Mouse (Mus musculus) intestine, postnatal 0 days (tissue): ENCODE results near the gene Mafg. TPM values are rescaled to one million over a fixed set of nuclear protein-coding genes. Genes with fewer than 3 reads are reported as not detected.

ENCODE experiments used
- ATAC-seq: fragments of 200-750 bp; cut with Nextera tagmentation; 2 replicates; pipeline ENCODE4 v1.8.0; 2017; ENCODE audit warnings: mild to moderate bottlenecking, moderate TSS enrichment, moderate library complexity
- H3K27ac ChIP-seq: fragments of 300-500 bp; sonication (generic); 2 replicates; pipeline ENCODE4 v1.5.1; 2014; ENCODE audit warnings: mild to moderate bottlenecking, low read depth, low read length, moderate library complexity
- H3K27me3 ChIP-seq: fragments of 300-500 bp; sonication (generic); replicated peaks from 2 replicates; pipeline ENCODE4 v1.6.1; 2014; ENCODE audit warnings: low read length, mixed read lengths; ENCODE audit not compliant: control insufficient read depth, insufficient read depth
- H3K36me3 ChIP-seq: fragments of 300-500 bp; sonication (generic); 2 replicates; pipeline ENCODE4 v1.6.1; 2014; ENCODE audit warnings: mild to moderate bottlenecking, moderate library complexity; ENCODE audit not compliant: control insufficient read depth, insufficient read depth
- H3K4me1 ChIP-seq: fragments of 300-500 bp; sonication (generic); replicated peaks from 2 replicates; pipeline ENCODE4 v1.6.1; 2014; ENCODE audit warnings: antibody characterized with exemption, low read length, mixed read lengths; ENCODE audit not compliant: control insufficient read depth, insufficient read depth
- H3K4me2 ChIP-seq: fragments of 300-500 bp; sonication (generic); replicated peaks from 2 replicates; pipeline ENCODE4 v1.6.1; 2014; ENCODE audit warnings: low read depth, mild to moderate bottlenecking, moderate library complexity
- H3K4me3 ChIP-seq: fragments of 300-500 bp; sonication (generic); 2 replicates; pipeline ENCODE4 v1.5.1; 2014; ENCODE audit warnings: low read depth, low read length
- H3K9ac ChIP-seq: fragments of 300-500 bp; sonication (generic); 2 replicates; pipeline ENCODE4 v1.6.1; 2014; ENCODE audit warnings: mild to moderate bottlenecking, low read depth, low read length
- H3K9me3 ChIP-seq: fragments of 300-500 bp; sonication (generic); 2 replicates; pipeline ENCODE4 v1.6.1; 2016; ENCODE audit warnings: mixed run types; ENCODE audit not compliant: control insufficient read depth
- CTCF ChIP-seq: sonication (generic); IDR thresholded peaks from 2 replicates; pipeline ENCODE4 v1.5.1; 2016; ENCODE audit warnings: low read depth, mild to moderate bottlenecking, control low read depth, antibody characterized with exemption, moderate library complexity
- WGBS: fragments of 180-500 bp; shearing (Covaris S2); extraction: QIAGEN DNeasy Blood & Tissue Kit; methylation state at CpG from one replicate; pipeline ENCODE4 v1.1.7; 2014; 5-methylcytosine and 5-hydroxymethylcytosine counted together
- polyA plus RNA-seq: library from polyadenylated mRNA; unstranded; fragments of >200 nt; fragmentation: Nextera tagmentation; extraction: Ambion mirVana; gene quantifications from 2 replicates; pipeline ENCODE4 v1.2.1, GENCODE M21; 2015

Mafg gene
- polyA plus RNA-seq, 1 experiment from 2014 or later = 40.2 TPM

GRCm38 (mm10) chr11:120634810-120635209 lies 1.4 kb upstream of the Mafg start:
- Histone ChIP-seq H3K27me3 (no peaks in the 10 kb centered on the region), H3K4me2 (no peak overlapping the region), H3K36me3 (no peaks in the 10 kb centered on the region), H3K4me1 (peaks cover 7% of the 10 kb centered on the region; the same call in 1 of the 2 replicates), H3K27ac (no peak overlapping the region), H3K4me3 (no peak overlapping the region), H3K9me3 (no peaks in the 10 kb centered on the region), H3K9ac (no peak overlapping the region)
- TF ChIP-seq CTCF = no peak
- no peak for ATAC-seq
- 89% methylated on average over 5 of the region's 5 CpGs for WGBS

GRCm38 (mm10) chr11:120632559-120633519 lies 561 bp downstream of the Mafg start:
- Histone ChIP-seq H3K36me3 (peaks cover 9% of the 10 kb centered on the region), H3K4me3 (peak overlapping the region; percentile 63), H3K9ac (peak overlapping the region; percentile 80), H3K27me3 (no peaks in the 10 kb centered on the region), H3K4me2 (peak overlapping the region; percentile 88), H3K27ac (peak overlapping the region; percentile 91), H3K9me3 (no peaks in the 10 kb centered on the region), H3K4me1 (peaks cover 9% of the 10 kb centered on the region)
- under 1% methylated on average over 97 of the region's 116 CpGs for WGBS
- no peak for TF ChIP-seq CTCF
- ATAC-seq = peak; percentile 72

GRCm38 (mm10) chr11:120631726-120632448 lies 1.5 kb downstream of the Mafg start:
- H3K27me3 ChIP-seq = no peaks in the 10 kb centered on the region
- peaks cover 9% of the 10 kb centered on the region for H3K4me1 ChIP-seq
- peak overlapping the region; percentile 63 for H3K4me3 ChIP-seq
- peaks cover 17% of the 10 kb centered on the region for H3K36me3 ChIP-seq
- ATAC-seq = no peak
- WGBS = 37% methylated on average over 4 of the region's 4 CpGs
- H3K9me3 ChIP-seq = no peaks in the 10 kb centered on the region
- TF ChIP-seq CTCF = no peak
- peak overlapping the region; percentile 91 for H3K27ac ChIP-seq
- peak overlapping the region; percentile 80 for H3K9ac ChIP-seq
- peak overlapping the region; percentile 88 for H3K4me2 ChIP-seq

DNA sequence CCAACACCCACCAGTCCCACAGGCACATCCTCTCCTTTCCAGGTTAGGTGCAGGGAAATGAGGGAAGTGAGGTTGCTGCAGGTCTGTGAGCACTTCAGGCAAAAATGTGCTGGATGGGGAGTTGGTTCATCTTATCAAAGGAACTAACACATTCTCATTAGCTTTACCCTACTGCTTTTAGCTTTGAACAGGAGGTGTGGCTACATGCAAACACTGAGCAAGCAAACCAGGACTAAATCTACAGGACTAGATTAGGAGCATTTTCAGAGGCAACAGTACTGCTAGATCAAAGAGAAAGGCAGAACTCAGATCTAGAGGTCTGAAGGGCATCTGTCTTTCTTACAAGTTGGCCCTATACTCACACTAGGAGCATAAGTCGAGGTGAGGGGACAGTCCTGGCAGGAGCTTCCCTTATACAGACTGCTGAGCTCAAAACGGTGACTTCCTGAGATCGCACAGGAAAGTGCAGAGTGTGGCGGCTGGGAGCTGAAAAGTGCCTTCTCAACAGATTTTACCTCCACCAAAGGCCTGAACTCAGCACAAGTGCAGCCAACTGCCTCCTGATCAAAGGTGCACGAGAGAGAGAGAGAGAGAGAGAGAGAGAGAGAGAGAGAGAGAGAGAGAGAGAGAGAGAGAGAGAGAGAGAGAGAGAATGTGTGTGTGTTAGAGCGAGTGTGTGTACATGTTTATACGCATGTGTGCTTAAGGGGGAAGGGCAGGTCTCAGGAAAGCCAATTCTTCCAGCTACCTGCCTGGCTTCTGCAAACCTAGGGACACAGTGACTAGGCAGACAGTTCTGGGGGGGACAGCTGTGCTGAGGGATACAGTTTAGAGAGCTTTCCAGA lies 2.3 kb downstream of the Mafg start:
- Histone ChIP-seq H3K4me2 (peak overlapping the region; percentile 88), H3K27me3 (no peaks in the 10 kb centered on the region), H3K4me1 (peaks cover 9% of the 10 kb centered on the region), H3K27ac (peak overlapping the region; percentile 91), H3K36me3 (peaks cover 21% of the 10 kb centered on the region), H3K9ac (peak overlapping the region; percentile 80), H3K9me3 (no peaks in the 10 kb centered on the region), H3K4me3 (peak overlapping the region; percentile 63)
- TF ChIP-seq CTCF = no peak
- no peak for ATAC-seq
- WGBS = 19% methylated on average over 7 of the region's 7 CpGs

DNA sequence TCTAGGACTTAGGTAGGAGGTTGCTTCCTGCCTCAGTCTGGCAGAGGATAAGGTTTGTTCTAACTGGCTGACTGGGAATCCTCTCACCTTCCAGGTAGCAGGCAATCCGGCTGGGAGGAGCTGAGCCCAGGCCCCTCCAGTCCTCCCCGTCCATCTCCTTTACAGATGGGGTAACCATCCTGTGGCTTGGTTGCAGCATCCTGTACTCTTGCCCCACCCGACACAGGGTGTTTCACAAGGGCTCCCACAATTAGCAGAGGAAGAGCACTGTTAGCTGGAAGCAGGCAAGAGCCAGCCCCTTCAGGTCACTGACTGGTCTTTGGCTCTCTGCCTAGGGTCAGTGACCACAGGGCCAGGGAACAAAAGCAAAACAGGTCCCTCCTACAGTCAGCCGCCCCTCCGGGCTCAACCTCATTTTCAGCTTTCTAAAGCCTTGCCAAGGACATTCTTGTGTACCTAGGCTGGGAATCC lies 3.0 kb downstream of the Mafg start:
- Histone ChIP-seq H3K4me2 (peak overlapping the region; percentile 88), H3K9me3 (no peaks in the 10 kb centered on the region), H3K9ac (peak overlapping the region; percentile 32), H3K36me3 (peaks cover 21% of the 10 kb centered on the region), H3K27me3 (no peaks in the 10 kb centered on the region), H3K4me1 (peaks cover 9% of the 10 kb centered on the region), H3K27ac (peak overlapping the region; percentile 91), H3K4me3 (0 out of 2 replicates have a peak overlapping the region, but pooled peaks have one; percentile 15)
- ATAC-seq = peak; percentile 13
- WGBS = 36% methylated on average over 5 of the region's 5 CpGs
- TF ChIP-seq CTCF = no peak
